Mouse (Mus musculus): ENCODE results near the gene Cdk5rap1. TPM values are rescaled to one million over a fixed set of nuclear protein-coding genes. Genes with fewer than 3 reads are reported as not detected.
"Not testable (repeated sequence)": the region's sequence is repeated elsewhere in the genome, so short reads cannot be mapped to it uniquely, and the experiment has no call there.

Cdk5rap1 gene
- total RNA-seq, 2 experiments from 2014 or later = 10.1 to 28.1 TPM

- no peak for ATAC-seq (replicated peaks; ENCODE audit: low FRiP score, poor library complexity, severe bottlenecking)
These were observed 17.6 kb upstream of the Cdk5rap1 start for GRCm38 (mm10) chr2:154390180-154390964.

GRCm38 (mm10) chr2:154379103-154379502 is 6.3 kb upstream of the Cdk5rap1 start:
- no peak for ATAC-seq (replicated peaks; ENCODE audit: low FRiP score, poor library complexity, severe bottlenecking)

GRCm38 (mm10) chr2:154374807-154375601 is 2.2 kb upstream of the Cdk5rap1 start:
- no peak for ATAC-seq (replicated peaks; ENCODE audit: low FRiP score, poor library complexity, severe bottlenecking)

GRCm38 (mm10) chr2:154373961-154374632 is 1.3 kb upstream of the Cdk5rap1 start:
- peak; percentile 56; the same call in 1 of the 2 replicates for ATAC-seq (replicated peaks; ENCODE audit: low FRiP score, poor library complexity, severe bottlenecking)

GRCm38 (mm10) chr2:154372151-154372829 is 520 bp downstream of the Cdk5rap1 start:
- peak; percentile 89 for ATAC-seq (replicated peaks; ENCODE audit: low FRiP score, poor library complexity, severe bottlenecking)

- no peak for ATAC-seq (replicated peaks; ENCODE audit: low FRiP score, poor library complexity, severe bottlenecking)
These were observed 5.3 kb downstream of the Cdk5rap1 start for GRCm38 (mm10) chr2:154367510-154367909.

GRCm38 (mm10) chr2:154354000-154354425 is 18.8 kb downstream of the Cdk5rap1 start:
- ATAC-seq (replicated peaks; ENCODE audit: low FRiP score, poor library complexity, severe bottlenecking) = peak; percentile 65

GRCm38 (mm10) chr2:154348152-154348551 is 24.7 kb downstream of the Cdk5rap1 start:
- no peak for ATAC-seq (replicated peaks; ENCODE audit: low FRiP score, poor library complexity, severe bottlenecking)

- ATAC-seq (replicated peaks; ENCODE audit: low FRiP score, poor library complexity, severe bottlenecking) = 0 out of 2 replicates have a peak, but pooled peaks have one; percentile 46
These were observed 33.5 kb downstream of the Cdk5rap1 start for GRCm38 (mm10) chr2:154339356-154339755.

- no peak for ATAC-seq (replicated peaks; ENCODE audit: low FRiP score, poor library complexity, severe bottlenecking)
These were observed 34.6 kb downstream of the Cdk5rap1 start for GRCm38 (mm10) chr2:154338161-154338560.

- ATAC-seq (replicated peaks; ENCODE audit: low FRiP score, poor library complexity, severe bottlenecking) = no peak
These were observed 37.2 kb downstream of the Cdk5rap1 start for GRCm38 (mm10) chr2:154335572-154335971.

GRCm38 (mm10) chr2:154326852-154327251 is 46.0 kb downstream of the Cdk5rap1 start:
- ATAC-seq (replicated peaks; ENCODE audit: low FRiP score, poor library complexity, severe bottlenecking) = peak; percentile 70

- not testable (repeated sequence) for ATAC-seq (replicated peaks; ENCODE audit: low FRiP score, poor library complexity, severe bottlenecking)
These were observed 59.0 kb downstream of the Cdk5rap1 start for GRCm38 (mm10) chr2:154313771-154314170.

GRCm38 (mm10) chr2:154306927-154307326 is 65.9 kb downstream of the Cdk5rap1 start, which contains the start of gene Bpifb9b:
Bpifb9b (plus strand) TSS chr2:154307227.
- ATAC-seq (replicated peaks; ENCODE audit: low FRiP score, poor library complexity, severe bottlenecking) = not testable (repeated sequence)

GRCm38 (mm10) chr2:154304604-154305003 is 68.2 kb downstream of the Cdk5rap1 start:
- not testable (repeated sequence) for ATAC-seq (replicated peaks; ENCODE audit: low FRiP score, poor library complexity, severe bottlenecking)

GRCm38 (mm10) chr2:154301763-154302162 is 71.0 kb downstream of the Cdk5rap1 start:
- no peak for ATAC-seq (replicated peaks; ENCODE audit: low FRiP score, poor library complexity, severe bottlenecking)

GRCm38 (mm10) chr2:154300496-154300895 is 72.3 kb downstream of the Cdk5rap1 start:
- peak; percentile 88 for ATAC-seq (replicated peaks; ENCODE audit: low FRiP score, poor library complexity, severe bottlenecking)

GRCm38 (mm10) chr2:154294746-154295145 is 78.1 kb downstream of the Cdk5rap1 start:
- not testable (repeated sequence) for ATAC-seq (replicated peaks; ENCODE audit: low FRiP score, poor library complexity, severe bottlenecking)

GRCm38 (mm10) chr2:154292833-154293232 is 80.0 kb downstream of the Cdk5rap1 start:
- no peak for ATAC-seq (replicated peaks; ENCODE audit: low FRiP score, poor library complexity, severe bottlenecking)

Measured in erythroid progenitor cell, adult 5-6 weeks (primary cell).